Comparison of ENCODE assay signal across 10 mouse cellular contexts in the genomic region with DNA sequence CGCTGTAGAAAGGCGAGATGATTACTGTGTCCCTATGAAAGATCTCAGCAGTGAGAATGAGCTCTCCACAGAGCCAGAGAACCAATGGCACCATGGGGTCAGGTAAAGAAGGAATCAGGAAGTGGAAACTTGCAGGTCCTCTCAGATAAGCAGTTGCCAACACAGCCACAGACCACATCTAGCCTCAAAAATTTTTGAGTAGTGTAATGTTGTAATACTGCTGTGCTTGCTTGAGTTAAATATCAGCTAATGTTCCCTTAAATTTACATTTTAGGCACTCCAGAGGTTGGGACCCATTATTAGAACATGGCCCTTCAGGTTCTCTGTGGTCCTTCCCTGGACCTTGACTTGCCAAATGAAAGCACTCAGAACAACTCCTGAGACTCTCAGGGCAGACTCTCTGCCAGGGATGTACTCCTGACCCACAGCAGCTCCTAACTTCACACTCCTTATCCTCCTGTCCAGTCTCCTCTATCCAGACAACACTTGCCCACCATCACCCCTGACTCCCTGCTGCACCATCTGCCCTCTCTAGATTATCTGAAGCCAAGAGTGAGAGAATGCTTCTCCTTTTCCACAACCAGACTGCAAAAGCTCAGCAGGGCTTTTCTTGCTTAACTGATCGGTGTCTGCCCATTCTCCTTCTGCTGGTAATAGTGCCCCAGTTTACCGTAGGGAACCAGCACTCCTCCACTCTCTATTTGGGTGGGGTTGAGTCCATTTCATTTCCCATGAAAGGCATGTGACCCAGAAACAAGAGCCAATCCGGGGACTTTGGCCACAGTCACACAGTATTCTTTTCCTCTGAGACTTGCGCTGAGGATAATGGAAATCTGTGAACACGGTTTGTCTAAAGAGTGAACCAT. TPM values are rescaled to one million over a fixed set of nuclear protein-coding genes. Genes with fewer than 3 reads are reported as not detected.
DNase-seq lines count a peak whose midpoint lies in the region; ATAC-seq and TF ChIP-seq lines count a peak whose summit lies in the region.
"Had no signal": no experiment of that assay in that cellular context is flagged by ENCODE, and none has a peak within 500 bp of the region (broad histone marks: within the 10 kb centered on the region; RNA-seq: fewer than 3 reads in every experiment).

No protein-coding gene starts in this region.

- no peak for TF ChIP-seq CTCF in layer of hippocampus, adult 2 months (conservative IDR thresholded peaks at IDR 0.05)

- no peaks in the 10 kb centered on the region for H3K9me3 ChIP-seq in liver, embryonic 11.5 days (ENCODE audit: control insufficient read depth, low read length)
- no peaks in the 10 kb centered on the region for H3K9me3 ChIP-seq in embryonic facial prominence, embryonic 10.5 days
- H3K9me3 ChIP-seq: hindbrain, embryonic 15.5 days had no signal

- H3K9ac ChIP-seq in liver, embryonic 11.5 days (ENCODE audit: low read depth, low read length): peak overlapping the region; percentile 47; the same call in 1 of the 2 replicates
- H3K9ac ChIP-seq: hindbrain, embryonic 15.5 days had no signal

- peak overlapping the region; percentile 90 for H3K27ac ChIP-seq in layer of hippocampus, adult 2 months
- H3K27ac ChIP-seq in liver, embryonic 11.5 days (ENCODE audit: low read depth, low read length): peak overlapping the region; percentile 83
- no peak overlapping the region for H3K27ac ChIP-seq in embryonic facial prominence, embryonic 10.5 days (replicated peaks)
- H3K27ac ChIP-seq: hindbrain, embryonic 15.5 days had no signal

- H3K36me3 ChIP-seq in liver, embryonic 11.5 days (ENCODE audit: control insufficient read depth, insufficient read depth, low read length): no peaks in the 10 kb centered on the region
- peaks cover 18% of the 10 kb centered on the region for H3K36me3 ChIP-seq in embryonic facial prominence, embryonic 10.5 days (replicated peaks)
- H3K36me3 ChIP-seq: hindbrain, embryonic 15.5 days had no signal

- H3K4me3 ChIP-seq in layer of hippocampus, adult 2 months: peak overlapping the region; percentile 51
- peak overlapping the region; percentile 21 for H3K4me3 ChIP-seq in liver, embryonic 11.5 days (ENCODE audit: low read depth, low read length)
- no peak overlapping the region for H3K4me3 ChIP-seq in embryonic facial prominence, embryonic 10.5 days
- H3K4me3 ChIP-seq: hindbrain, embryonic 15.5 days had no signal

- peak; percentile 39 to 46 for DNase-seq in cerebellum, adult 18-20 months
- no peak for DNase-seq in cerebellum, adult 8-10 months
- DNase-seq in layer of hippocampus, adult 2 months (ENCODE audit: low spot score in 2 of 2): no peak
- DNase-seq in layer of hippocampus, postnatal 36 days: no peak
- DNase-seq in liver, embryonic 11.5 days (ENCODE audit: low spot score): no peak
- no peak for DNase-seq in embryonic facial prominence, embryonic 10.5 days (ENCODE audit: low spot score)
- no peak for DNase-seq in B cell, adult 2 months
- DNase-seq: embryo, embryonic 11 days had no signal

- H3K4me2 ChIP-seq in liver, embryonic 11.5 days: peak overlapping the region; percentile 58

- no peaks in the 10 kb centered on the region for H3K27me3 ChIP-seq in liver, embryonic 11.5 days (replicated peaks; ENCODE audit: control insufficient read depth, insufficient read depth, low read length)
- no peaks in the 10 kb centered on the region for H3K27me3 ChIP-seq in embryonic facial prominence, embryonic 10.5 days (replicated peaks; ENCODE audit: low read depth, poor library complexity, severe bottlenecking)
- H3K27me3 ChIP-seq: hindbrain, embryonic 15.5 days had no signal

- H3K4me1 ChIP-seq in liver, embryonic 11.5 days (replicated peaks; ENCODE audit: control insufficient read depth, insufficient read depth, low read length): peaks cover 59% of the 10 kb centered on the region
- peaks cover 36% of the 10 kb centered on the region for H3K4me1 ChIP-seq in embryonic facial prominence, embryonic 10.5 days

- 59% methylated on average over 7 of the region's 7 CpGs for WGBS in liver, embryonic 11.5 days
- WGBS in embryonic facial prominence, embryonic 10.5 days: 91% methylated on average over 7 of the region's 7 CpGs

- peak; percentile 65 for ATAC-seq in liver, embryonic 11.5 days (replicated peaks; ENCODE audit: low FRiP score)
- peak; percentile 19 for ATAC-seq in megakaryocyte, adult 5-6 weeks (ENCODE audit: poor library complexity, severe bottlenecking)

RNA-seq across cellular contexts. Expression of a gene that starts 3.5 kb away (rescaled TPM):
- total RNA-seq in layer of hippocampus, adult 2 months (2021): 10 to 100 TPM; 88.7 to 94.3 TPM
- total RNA-seq in layer of hippocampus, postnatal 36 days (2021): 10 to 100 TPM; 86.7 to 91.0 TPM
- polyA plus RNA-seq in liver, embryonic 11.5 days (2014; fragmentation: Nextera tagmentation; extraction: Ambion mirVana): 49.7 and 54.4 TPM in 2 replicates
- 22.6 and 23.4 TPM in 2 replicates for total RNA-seq in megakaryocyte, adult 5-6 weeks (2015)
- 30.1 and 37.4 TPM in 2 replicates for total RNA-seq in megakaryocyte, adult 5-6 weeks (2017)
- polyA plus RNA-seq in embryonic facial prominence, embryonic 10.5 days (2016; fragmentation: Nextera tagmentation; extraction: Ambion mirVana): 49.6 and 53.5 TPM in 2 replicates

RNA-seq across cellular contexts. Expression of a gene that starts 3.6 kb away (rescaled TPM):
- total RNA-seq in layer of hippocampus, adult 2 months (2021): 10 to 100 TPM; 29.0 to 35.2 TPM
- total RNA-seq in layer of hippocampus, postnatal 36 days (2021): 10 to 100 TPM; 27.5 to 34.3 TPM
- polyA plus RNA-seq in liver, embryonic 11.5 days (2014; fragmentation: Nextera tagmentation; extraction: Ambion mirVana): 29.8 and 31.3 TPM in 2 replicates
- 123 and 129 TPM in 2 replicates for total RNA-seq in megakaryocyte, adult 5-6 weeks (2015)
- 40.7 and 51.7 TPM in 2 replicates for total RNA-seq in megakaryocyte, adult 5-6 weeks (2017)
- 28.5 and 32.3 TPM in 2 replicates for polyA plus RNA-seq in embryonic facial prominence, embryonic 10.5 days (2016; fragmentation: Nextera tagmentation; extraction: Ambion mirVana)

Comparison
In these comparisons a context has a peak if more than half of its experiments do, and no peak if none do; other contexts are left out.
1. DNase-seq: peak in cerebellum, adult 18-20 months (2 of 2); none in cerebellum, adult 8-10 months (single experiment), layer of hippocampus, adult 2 months (0 of 2), layer of hippocampus, postnatal 36 days (0 of 2), liver, embryonic 11.5 days (single experiment), embryonic facial prominence, embryonic 10.5 days (single experiment) and B cell, adult 2 months (0 of 2).